Mouse (Mus musculus) 3T3-L1 (cell line): Measurements from ENCODE around the gene Elavl2.
"Not testable (repeated sequence)": the region's sequence is repeated elsewhere in the genome, so short reads cannot be mapped to it uniquely, and the experiment has no call there.

Experiments
- DNase-seq: peaks from one replicate; pipeline ENCODE4 v3.0.0-alpha.2; 2015; ENCODE audit warnings: low read depth, low spot score

Gene Elavl2

GRCm38 (mm10) chr4:91334177-91334576 lies 66.4 kb downstream of the Elavl2 start:
- DNase-seq = no peak

GRCm38 (mm10) chr4:91310801-91311200 lies 89.8 kb downstream of the Elavl2 start:
- DNase-seq = no peak

GRCm38 (mm10) chr4:91297706-91298105 lies 102.9 kb downstream of the Elavl2 start:
- peak; percentile 5 for DNase-seq

GRCm38 (mm10) chr4:91295317-91295716 lies 105.3 kb downstream of the Elavl2 start:
- no peak for DNase-seq

DNA sequence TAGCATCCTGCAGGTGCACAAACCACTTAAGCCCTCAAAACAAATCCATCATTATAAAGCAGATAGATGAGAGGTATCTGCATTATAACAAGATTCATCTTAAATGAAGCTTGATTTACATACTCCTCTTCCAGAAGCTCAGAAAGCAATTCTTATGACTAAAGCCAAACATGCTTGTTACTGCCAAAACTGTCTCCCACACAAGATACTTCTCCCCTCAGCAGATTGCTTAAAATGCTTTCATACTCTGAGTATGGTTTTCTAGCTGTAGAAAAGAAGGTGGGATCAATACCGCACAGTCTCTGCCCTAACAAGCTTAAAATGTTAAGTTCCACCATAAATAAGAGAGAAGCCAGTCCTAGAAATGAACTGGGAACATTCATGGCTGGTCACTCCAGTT lies 109.1 kb downstream of the Elavl2 start:
- no peak for DNase-seq

DNA sequence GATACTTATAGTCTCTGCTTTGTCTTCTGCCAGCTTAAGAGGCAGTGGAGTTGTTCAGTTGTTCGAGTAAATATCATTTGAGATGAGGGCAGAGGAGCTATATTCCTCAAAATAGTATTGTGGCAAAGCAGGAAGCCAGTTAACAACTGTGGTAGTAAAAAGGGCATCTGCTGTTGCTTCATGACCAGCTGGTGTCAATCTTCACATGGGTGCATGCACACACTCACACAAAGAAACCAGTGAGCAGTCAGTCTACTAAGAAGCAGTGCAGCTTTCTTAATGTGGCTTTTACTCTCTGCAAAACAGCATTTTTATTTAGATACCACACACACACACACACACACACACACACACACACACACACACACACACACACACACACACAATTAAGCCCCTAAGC lies 110.2 kb downstream of the Elavl2 start:
- no peak for DNase-seq

DNA sequence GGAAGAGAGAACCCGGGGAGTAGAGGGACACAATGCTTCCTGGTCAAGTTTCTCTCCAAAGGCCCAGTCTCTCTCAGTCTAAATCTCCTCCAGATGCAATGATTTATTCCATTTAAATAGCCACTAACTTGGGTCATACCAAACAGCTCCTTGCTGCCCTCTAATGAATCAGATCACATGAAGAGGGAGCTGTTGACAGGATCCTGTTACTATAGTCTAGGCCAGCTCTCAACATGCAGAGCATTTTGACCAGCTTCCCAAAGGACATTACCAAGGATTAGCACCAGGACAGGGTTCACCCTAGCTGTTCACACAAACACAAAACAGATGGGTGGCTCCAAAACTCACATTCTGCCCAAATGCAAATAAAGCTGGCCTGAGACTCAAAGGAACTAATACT lies 111.4 kb downstream of the Elavl2 start:
- DNase-seq = peak; percentile 22

DNA sequence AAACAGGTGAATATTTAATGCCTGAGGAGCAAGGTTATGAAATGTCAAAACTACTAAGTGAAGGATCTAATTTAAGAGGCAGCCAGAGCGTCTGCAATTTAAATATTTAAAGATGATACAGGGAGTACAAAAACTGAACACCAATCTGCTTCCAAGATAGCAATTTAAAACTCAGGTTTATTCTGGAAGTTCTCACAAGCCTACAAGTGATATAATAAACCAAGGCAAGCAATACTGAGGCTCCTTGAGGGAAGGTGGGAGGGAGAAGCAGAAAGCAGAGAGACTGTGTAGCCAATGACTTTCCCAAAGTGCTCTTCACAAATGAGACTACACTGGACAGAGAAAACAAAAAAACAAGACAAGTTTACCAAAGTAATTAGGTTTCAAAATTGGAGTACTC lies 132.2 kb downstream of the Elavl2 start:
- DNase-seq = no peak

DNA sequence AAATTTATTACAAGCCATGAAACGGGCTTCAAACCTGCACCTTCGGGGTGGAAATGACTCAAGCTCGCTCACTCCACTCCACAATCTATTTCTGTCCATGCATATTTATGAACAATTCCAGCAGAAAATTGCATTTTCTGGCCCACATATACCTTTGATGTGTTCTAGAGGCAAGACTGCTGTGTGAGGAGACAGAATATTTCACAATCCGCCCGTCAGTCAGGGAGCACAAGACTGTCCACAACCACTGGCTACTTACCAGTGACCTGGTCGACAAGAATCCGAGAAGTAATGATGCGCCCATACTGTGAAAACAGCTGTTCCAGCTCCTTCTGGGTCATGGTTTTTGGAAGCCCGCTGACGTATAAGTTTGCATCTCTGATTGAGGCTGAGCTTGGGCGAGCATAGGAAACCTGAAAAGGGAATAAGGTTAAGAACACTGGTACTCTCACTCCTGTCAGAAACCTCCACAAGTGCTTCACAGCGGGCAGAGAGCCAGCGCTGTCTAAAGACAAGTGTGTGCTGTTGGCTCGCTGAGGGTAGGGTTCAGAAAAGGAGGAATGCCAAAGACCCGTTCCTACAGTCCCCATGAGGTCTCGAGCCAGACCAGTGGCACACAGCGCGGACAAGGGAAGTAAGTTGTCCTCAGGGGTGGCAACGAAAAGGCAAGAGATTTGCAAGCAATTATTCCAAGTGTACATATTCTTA lies 136.7 kb downstream of the Elavl2 start:
- peak; percentile 3 for DNase-seq

GRCm38 (mm10) chr4:91262839-91263238 lies 137.7 kb downstream of the Elavl2 start:
- DNase-seq = no peak

DNA sequence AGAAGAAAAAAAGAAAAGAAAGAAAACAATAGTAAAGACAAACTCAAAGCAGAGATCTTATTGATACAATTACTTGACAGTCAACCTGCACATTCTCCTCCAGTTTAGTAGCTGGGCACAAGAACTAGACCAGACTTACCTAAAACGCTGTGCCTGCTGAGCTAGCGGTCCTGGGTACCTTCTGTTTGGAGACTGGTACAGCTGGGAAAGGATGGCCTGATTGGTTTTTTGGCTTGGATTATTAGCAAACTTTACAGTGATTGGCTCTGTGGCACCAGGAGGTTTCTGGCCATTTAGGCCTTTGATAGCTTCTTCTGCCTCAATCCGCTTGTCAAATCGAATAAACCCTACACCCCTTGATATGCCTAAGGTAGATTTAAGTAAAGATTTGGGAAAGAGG lies 140.0 kb downstream of the Elavl2 start:
- DNase-seq = no peak

GRCm38 (mm10) chr4:91248650-91249049 lies 151.9 kb downstream of the Elavl2 start:
- DNase-seq = no peak

DNA sequence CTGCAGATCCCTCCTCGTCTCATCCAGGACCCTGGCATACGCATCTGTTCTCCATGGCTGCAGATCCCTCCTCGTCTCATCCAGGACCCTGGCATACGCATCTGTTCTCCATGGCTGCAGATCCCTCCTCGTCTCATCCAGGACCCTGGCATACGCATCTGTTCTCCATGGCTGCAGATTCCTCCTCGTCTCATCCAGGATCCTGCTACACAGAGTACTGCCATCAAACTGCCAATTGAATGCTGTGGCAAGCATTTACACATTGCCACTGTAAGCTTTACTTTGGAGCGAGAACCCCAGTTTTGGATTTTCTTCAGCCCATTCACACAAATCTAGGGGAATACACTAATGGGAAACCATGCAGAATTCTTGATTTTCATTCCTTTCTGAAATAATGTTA lies 155.4 kb downstream of the Elavl2 start:
- DNase-seq = not testable (repeated sequence)

GRCm38 (mm10) chr4:91244554-91244953 lies 156.0 kb downstream of the Elavl2 start:
- no peak for DNase-seq

GRCm38 (mm10) chr4:91243896-91244295 lies 156.7 kb downstream of the Elavl2 start:
- DNase-seq = no peak

- no peak for DNase-seq
These were observed 161.7 kb downstream of the Elavl2 start for GRCm38 (mm10) chr4:91238739-91239485.

GRCm38 (mm10) chr4:91236976-91237375 lies 163.6 kb downstream of the Elavl2 start:
- DNase-seq = no peak

DNA sequence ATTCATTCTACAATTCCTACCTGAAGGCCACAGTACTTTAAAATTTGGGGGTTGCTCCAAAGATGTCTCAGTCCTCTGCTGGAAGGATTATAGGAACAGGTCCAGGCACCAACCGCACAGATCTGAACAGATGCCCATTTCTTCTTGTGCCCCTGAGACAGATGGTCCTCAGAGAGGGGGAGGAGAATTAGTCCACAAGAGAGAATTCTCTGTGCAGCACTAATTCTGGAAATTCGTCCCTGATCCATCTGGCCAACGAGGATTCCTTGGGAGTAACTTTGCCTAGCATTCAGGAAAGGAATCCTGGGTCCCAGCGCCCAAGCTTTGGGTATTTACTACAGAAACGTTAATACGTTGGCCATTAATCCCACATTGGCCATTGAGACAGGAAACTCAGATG lies 165.6 kb downstream of the Elavl2 start:
- DNase-seq = no peak

DNA sequence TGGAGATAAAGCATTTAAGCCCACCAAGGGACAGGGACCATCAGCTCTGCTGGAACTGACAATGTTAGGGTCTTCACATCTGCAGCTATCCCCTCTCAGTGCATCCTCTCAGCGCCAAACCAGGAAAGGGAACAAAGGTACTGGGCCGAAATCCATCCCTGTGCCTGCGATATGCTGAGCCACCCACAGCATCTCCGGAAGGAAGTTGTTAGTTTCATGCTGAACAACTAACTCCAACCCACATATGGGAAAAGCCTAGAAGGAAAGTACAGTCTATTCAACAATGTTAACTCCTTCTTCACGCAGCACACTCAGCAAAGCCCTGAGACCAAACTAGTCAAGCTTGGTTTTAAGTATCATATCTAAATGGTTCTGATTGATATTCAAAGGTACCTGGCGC lies 167.0 kb downstream of the Elavl2 start:
- no peak for DNase-seq

DNA sequence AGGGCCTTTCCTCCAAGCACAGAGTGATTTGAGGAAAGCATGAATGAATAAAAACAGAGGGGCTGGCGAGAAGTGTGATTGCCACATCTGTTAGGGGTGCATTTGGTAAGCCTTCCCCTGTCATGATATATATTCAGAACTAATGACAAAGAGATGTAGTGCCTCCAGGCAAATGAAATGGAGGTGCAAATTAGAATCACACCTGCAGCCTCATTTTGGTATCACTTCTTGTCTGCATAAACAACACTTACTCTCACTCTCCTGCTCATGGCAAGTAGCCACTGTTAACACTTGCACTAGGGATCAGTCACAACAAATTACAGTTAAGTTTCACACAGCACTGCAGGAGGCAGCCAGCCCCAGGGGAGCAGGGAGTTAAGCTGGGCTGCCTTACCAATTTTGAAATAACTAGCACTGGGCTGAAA lies 170.1 kb downstream of the Elavl2 start:
- no peak for DNase-seq

- no peak for DNase-seq
These were observed 172.2 kb downstream of the Elavl2 start for GRCm38 (mm10) chr4:91228341-91228740.

GRCm38 (mm10) chr4:91223811-91224210 lies 176.8 kb downstream of the Elavl2 start:
- no peak for DNase-seq

GRCm38 (mm10) chr4:91219322-91219721 lies 181.3 kb downstream of the Elavl2 start:
- no peak for DNase-seq
